Mouse (Mus musculus) thymus, adult 18-20 months (tissue): ENCODE measurements around the gene Inhbc.

Experiments used
- DNase-seq, 2 experiments: peaks; one replicate each; pipeline ENCODE4 v3.0.0; 2022; ENCODE audit warnings: mixed read lengths in 2 of 2

The Inhbc gene

GRCm38 (mm10) chr10:127369834-127370820 is at the start of gene Inhbc:
Inhbc (minus strand) TSS chr10:127370431.
- no peak for DNase-seq

GRCm38 (mm10) chr10:127414141-127414540 is 43.9 kb upstream of the Inhbc start:
- DNase-seq: no peak

- no peak for DNase-seq
Observed at GRCm38 (mm10) chr10:127413585-127413984, 43.4 kb upstream of the Inhbc start.

GRCm38 (mm10) chr10:127412776-127413175 is 42.5 kb upstream of the Inhbc start:
- no peak for DNase-seq

GRCm38 (mm10) chr10:127412101-127412500 is 41.9 kb upstream of the Inhbc start:
- DNase-seq: no peak

GRCm38 (mm10) chr10:127407391-127407790 is 37.2 kb upstream of the Inhbc start:
- no peak for DNase-seq

GRCm38 (mm10) chr10:127404701-127405100 is 34.5 kb upstream of the Inhbc start:
- DNase-seq: no peak

GRCm38 (mm10) chr10:127391774-127392173 is 21.5 kb upstream of the Inhbc start:
- DNase-seq: no peak

- no peak for DNase-seq
Observed at GRCm38 (mm10) chr10:127381743-127382134, 11.5 kb upstream of the Inhbc start.

GRCm38 (mm10) chr10:127380767-127381742 is 10.8 kb upstream of the Inhbc start:
- peak; percentile 24 to 38 for DNase-seq

GRCm38 (mm10) chr10:127380251-127380691 is 10.0 kb upstream of the Inhbc start, which contains the start of gene R3hdm2:
R3hdm2 (plus strand) TSS chr10:127380327.
- peak; percentile 86 to 88 for DNase-seq

- DNase-seq: no peak
Observed at GRCm38 (mm10) chr10:127379654-127380053, 9.4 kb upstream of the Inhbc start.

- DNase-seq: no peak
Observed at GRCm38 (mm10) chr10:127377700-127378099, 7.5 kb upstream of the Inhbc start.

- DNase-seq: no peak
Observed at GRCm38 (mm10) chr10:127371023-127371422, 792 bp upstream of the Inhbc start.

- DNase-seq: no peak
Observed at GRCm38 (mm10) chr10:127368273-127368672, 2.0 kb downstream of the Inhbc start.

- DNase-seq: no peak
Observed at GRCm38 (mm10) chr10:127367116-127367515, 3.1 kb downstream of the Inhbc start.

GRCm38 (mm10) chr10:127360714-127361113 is 9.5 kb downstream of the Inhbc start:
- no peak for DNase-seq

- DNase-seq: no peak
Observed at GRCm38 (mm10) chr10:127355336-127355735, 14.9 kb downstream of the Inhbc start.

GRCm38 (mm10) chr10:127353909-127354895 is 16.0 kb downstream of the Inhbc start, which contains the start of gene Inhbe:
Inhbe (minus strand) TSS chr10:127354411.
- DNase-seq: no peak

GRCm38 (mm10) chr10:127352766-127353165 is 17.5 kb downstream of the Inhbc start:
- DNase-seq: no peak

- DNase-seq: peak in 1 of 2 experiments; percentile 4
Observed at GRCm38 (mm10) chr10:127352187-127352586, 18.0 kb downstream of the Inhbc start.

- DNase-seq: peak in 1 of 2 experiments; percentile 4
Observed at GRCm38 (mm10) chr10:127351719-127352118, 18.5 kb downstream of the Inhbc start.
